Mouse (Mus musculus) embryonic facial prominence, embryonic 11.5 days (tissue): Measurements from ENCODE around the gene Zfp423. TPM values are rescaled to one million over a fixed set of nuclear protein-coding genes. Genes with fewer than 3 reads are reported as not detected.

Source experiments
- ATAC-seq: fragments of 200-750 bp; cut with Nextera tagmentation; replicated peaks from 2 replicates; pipeline ENCODE4 v1.8.0; 2017; ENCODE audit warnings: low read depth; ENCODE audit not compliant: insufficient number of reproducible peaks, low FRiP score, low TSS enrichment
- DNase-seq: peaks from one replicate; pipeline ENCODE4 v3.0.0-alpha.2; 2015; ENCODE audit warnings: low spot score
- H3K27ac ChIP-seq: fragments of 300-500 bp; sonication (generic); replicated peaks from 2 replicates; pipeline ENCODE4 v1.5.1; 2014; ENCODE audit warnings: mild to moderate bottlenecking, low read depth, low read length, control low read depth
- H3K27me3 ChIP-seq: fragments of 300-500 bp; sonication (generic); 2 replicates; pipeline ENCODE4 v1.6.1; 2014; ENCODE audit warnings: mild to moderate bottlenecking, low read length, moderate library complexity, mixed read lengths; ENCODE audit not compliant: control insufficient read depth, insufficient read depth
- H3K36me3 ChIP-seq: fragments of 300-500 bp; sonication (generic); replicated peaks from 2 replicates; pipeline ENCODE4 v1.6.1; 2014; ENCODE audit warnings: low read depth, mild to moderate bottlenecking, low read length, moderate library complexity, mixed read lengths; ENCODE audit not compliant: control insufficient read depth, insufficient read depth
- H3K4me1 ChIP-seq: fragments of 300-500 bp; sonication (generic); 2 replicates; pipeline ENCODE4 v1.6.1; 2014; ENCODE audit warnings: low read length, mixed read lengths; ENCODE audit not compliant: control insufficient read depth, insufficient read depth
- H3K4me2 ChIP-seq: fragments of 300-500 bp; sonication (generic); 2 replicates; pipeline ENCODE4 v1.6.1; 2014; ENCODE audit warnings: low read depth, mild to moderate bottlenecking, control low read depth, low read length, moderate library complexity
- H3K4me3 ChIP-seq: fragments of 300-500 bp; sonication (generic); 2 replicates; pipeline ENCODE4 v1.5.1; 2014; ENCODE audit warnings: low read depth, low read length, control low read depth
- H3K9ac ChIP-seq: fragments of 300-500 bp; sonication (generic); replicated peaks from 2 replicates; pipeline ENCODE4 v1.6.1; 2014; ENCODE audit warnings: mild to moderate bottlenecking, control low read depth, low read length
- H3K9me3 ChIP-seq: fragments of 300-500 bp; sonication (generic); replicated peaks from 2 replicates; pipeline ENCODE4 v1.6.1; 2016; ENCODE audit warnings: mild to moderate bottlenecking, low read length, inconsistent platforms, mixed read lengths; ENCODE audit not compliant: control insufficient read depth
- WGBS: fragments of 180-500 bp; shearing (Covaris S2); extraction: QIAGEN DNeasy Blood & Tissue Kit; methylation state at CpG from one replicate; pipeline ENCODE4 v1.1.7; 2014; 5-methylcytosine and 5-hydroxymethylcytosine counted together
- polyA plus RNA-seq: library from polyadenylated mRNA; unstranded; fragments of >200 nt; fragmentation: Nextera tagmentation; extraction: Ambion mirVana; gene quantifications from 2 replicates; pipeline ENCODE4 v1.2.1, GENCODE M21; 2014

The Zfp423 gene
- polyA plus RNA-seq, 1 experiment from 2014 or later, result 25.4 TPM

- Histone ChIP-seq H3K4me2 (no peak overlapping the region), H3K4me3 (no peak overlapping the region), H3K9ac (no peak overlapping the region), H3K9me3 (no peaks in the 10 kb centered on the region), H3K27me3 (no peaks in the 10 kb centered on the region), H3K36me3 (no peaks in the 10 kb centered on the region; the same call in 1 of the 2 replicates), H3K4me1 (peaks cover under 1% of the 10 kb centered on the region; the same call in 1 of the 2 replicates), H3K27ac (no peak overlapping the region)
- no peak for DNase-seq
- 51% methylated on average over 8 of the region's 8 CpGs for WGBS
- no peak for ATAC-seq
Measured at GRCm38 (mm10) chr8:87685392-87685791, 274.0 kb downstream of the Zfp423 start.

GRCm38 (mm10) chr8:87682066-87682465 lies 277.3 kb downstream of the Zfp423 start:
- Histone ChIP-seq H3K4me2 (no peak overlapping the region), H3K9ac (no peak overlapping the region), H3K27ac (no peak overlapping the region), H3K36me3 (no peaks in the 10 kb centered on the region; the same call in 1 of the 2 replicates), H3K4me1 (no peaks in the 10 kb centered on the region), H3K27me3 (no peaks in the 10 kb centered on the region), H3K4me3 (no peak overlapping the region), H3K9me3 (no peaks in the 10 kb centered on the region)
- 88% methylated on average over 3 of the region's 3 CpGs for WGBS
- ATAC-seq (no peak), DNase-seq (no peak)

- H3K36me3 ChIP-seq, result no peaks in the 10 kb centered on the region; the same call in 1 of the 2 replicates
- no peaks in the 10 kb centered on the region for H3K4me1 ChIP-seq
- 71% methylated on average over 3 of the region's 3 CpGs for WGBS
- H3K27me3 ChIP-seq, result no peaks in the 10 kb centered on the region
- H3K4me3 ChIP-seq, result no peak overlapping the region
- H3K4me2 ChIP-seq, result no peak overlapping the region
- no peak overlapping the region for H3K9ac ChIP-seq
- no peak overlapping the region for H3K27ac ChIP-seq
- ATAC-seq, result no peak
- no peaks in the 10 kb centered on the region for H3K9me3 ChIP-seq
- no peak for DNase-seq
Measured at GRCm38 (mm10) chr8:87680034-87680433, 279.4 kb downstream of the Zfp423 start.

DNA sequence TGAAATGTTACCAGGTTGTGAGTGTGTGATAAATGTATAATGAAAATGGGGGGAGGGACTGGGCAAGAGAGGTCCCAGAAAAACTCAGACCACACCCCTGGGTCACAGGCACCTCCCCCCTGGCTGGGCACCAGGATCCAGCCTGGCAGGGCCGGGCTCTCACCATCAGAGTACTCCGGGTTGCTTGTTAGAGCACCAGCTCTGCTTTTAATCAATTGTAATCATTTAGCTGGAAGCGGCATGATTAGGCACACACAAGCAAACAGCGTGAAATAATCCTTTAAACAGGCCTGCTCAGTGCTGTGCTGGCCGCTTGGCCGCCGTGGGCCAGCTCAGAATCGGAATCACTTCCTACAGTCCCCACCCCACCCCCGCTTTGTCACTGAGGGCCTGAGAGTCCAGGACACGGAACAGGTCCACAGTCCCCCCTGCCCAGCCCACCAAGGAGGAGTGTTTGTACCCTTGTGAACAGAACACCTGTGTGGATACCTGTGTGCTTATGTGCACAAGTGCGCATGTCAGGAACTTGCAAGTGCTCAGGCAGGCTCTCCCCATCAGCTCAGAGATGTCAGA lies 279.9 kb downstream of the Zfp423 start:
- no peak for DNase-seq
- Histone ChIP-seq H3K9ac (no peak overlapping the region), H3K36me3 (no peaks in the 10 kb centered on the region), H3K4me2 (no peak overlapping the region), H3K27me3 (no peaks in the 10 kb centered on the region), H3K4me3 (no peak overlapping the region), H3K4me1 (no peaks in the 10 kb centered on the region), H3K9me3 (no peaks in the 10 kb centered on the region), H3K27ac (no peak overlapping the region)
- no peak for ATAC-seq
- WGBS, result 83% methylated on average over 11 of the region's 11 CpGs

DNA sequence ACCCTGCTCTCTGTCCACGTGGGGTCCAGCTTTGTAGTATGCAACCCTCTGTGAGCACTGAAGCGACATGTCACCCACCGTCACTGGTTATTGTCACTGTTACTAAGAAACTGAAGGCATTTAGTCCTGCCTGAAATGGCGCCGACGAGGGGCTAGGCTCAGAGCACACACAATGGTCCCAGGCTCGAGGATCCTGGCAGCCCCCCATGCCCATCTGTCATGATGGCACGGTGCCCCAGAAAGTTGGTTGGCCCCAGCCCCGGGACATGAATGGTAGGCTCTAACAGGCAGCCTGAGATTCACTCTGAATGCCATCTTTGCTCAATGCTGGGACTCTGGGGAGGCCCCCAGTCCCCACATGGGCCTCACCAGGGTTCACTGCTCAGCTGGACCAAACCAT lies 284.0 kb downstream of the Zfp423 start:
- no peak for DNase-seq
- Histone ChIP-seq H3K27ac (no peak overlapping the region), H3K36me3 (no peaks in the 10 kb centered on the region), H3K4me1 (no peaks in the 10 kb centered on the region), H3K9ac (no peak overlapping the region), H3K4me3 (no peak overlapping the region), H3K4me2 (no peak overlapping the region), H3K9me3 (no peaks in the 10 kb centered on the region), H3K27me3 (no peaks in the 10 kb centered on the region)
- WGBS, result 81% methylated on average over 9 of the region's 9 CpGs
- no peak for ATAC-seq

DNA sequence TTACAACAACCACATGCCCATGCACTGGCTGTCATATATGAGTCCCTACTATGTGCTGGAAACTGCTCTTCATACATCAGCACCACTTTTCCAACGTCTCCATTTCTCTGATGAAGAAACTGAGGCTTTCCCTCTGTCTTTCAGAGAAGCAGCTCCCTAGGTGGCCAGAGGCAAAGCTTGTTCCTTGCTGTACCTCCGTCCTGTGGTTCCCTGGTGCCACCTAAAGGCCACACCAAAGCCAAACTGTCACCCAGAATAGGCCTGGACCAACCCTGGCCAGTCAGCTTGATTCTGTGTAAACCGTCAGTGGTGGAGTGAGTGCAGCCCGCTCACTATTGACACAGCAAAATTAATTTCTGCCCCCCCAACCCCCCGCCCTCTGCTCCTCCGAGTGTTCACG lies 285.2 kb downstream of the Zfp423 start:
- no peak overlapping the region for H3K27ac ChIP-seq
- no peaks in the 10 kb centered on the region for H3K4me1 ChIP-seq
- no peak overlapping the region for H3K4me2 ChIP-seq
- 79% methylated on average over 7 of the region's 7 CpGs for WGBS
- no peak overlapping the region for H3K9ac ChIP-seq
- H3K27me3 ChIP-seq, result no peaks in the 10 kb centered on the region
- ATAC-seq (no peak), DNase-seq (no peak)
- H3K9me3 ChIP-seq, result no peaks in the 10 kb centered on the region
- no peaks in the 10 kb centered on the region for H3K36me3 ChIP-seq
- H3K4me3 ChIP-seq, result no peak overlapping the region

DNA sequence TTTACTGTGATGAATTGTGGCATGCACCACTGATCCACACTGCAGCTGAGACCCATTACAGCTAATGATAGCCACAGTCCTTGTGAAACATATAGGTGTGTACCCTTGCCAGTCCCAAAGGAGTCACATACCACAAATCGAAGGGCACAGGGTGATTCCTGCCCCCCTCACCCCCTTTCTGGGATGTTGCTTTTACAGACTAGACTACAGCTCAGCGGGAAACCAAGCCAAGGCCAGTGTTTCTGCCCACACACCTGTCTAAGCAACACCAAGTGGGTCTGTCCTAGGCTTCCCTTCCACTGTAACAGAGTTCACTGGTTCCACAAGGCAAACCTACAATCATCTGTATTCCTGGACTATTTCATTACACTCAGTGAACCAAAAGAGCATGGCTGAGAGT lies 287.2 kb downstream of the Zfp423 start:
- Histone ChIP-seq H3K27ac (no peak overlapping the region), H3K4me3 (no peak overlapping the region), H3K4me2 (no peak overlapping the region), H3K9ac (no peak overlapping the region), H3K9me3 (no peaks in the 10 kb centered on the region), H3K36me3 (no peaks in the 10 kb centered on the region), H3K4me1 (no peaks in the 10 kb centered on the region), H3K27me3 (no peaks in the 10 kb centered on the region)
- WGBS, result 79% methylated on average over 2 of the region's 2 CpGs
- DNase-seq (no peak), ATAC-seq (no peak)

DNA sequence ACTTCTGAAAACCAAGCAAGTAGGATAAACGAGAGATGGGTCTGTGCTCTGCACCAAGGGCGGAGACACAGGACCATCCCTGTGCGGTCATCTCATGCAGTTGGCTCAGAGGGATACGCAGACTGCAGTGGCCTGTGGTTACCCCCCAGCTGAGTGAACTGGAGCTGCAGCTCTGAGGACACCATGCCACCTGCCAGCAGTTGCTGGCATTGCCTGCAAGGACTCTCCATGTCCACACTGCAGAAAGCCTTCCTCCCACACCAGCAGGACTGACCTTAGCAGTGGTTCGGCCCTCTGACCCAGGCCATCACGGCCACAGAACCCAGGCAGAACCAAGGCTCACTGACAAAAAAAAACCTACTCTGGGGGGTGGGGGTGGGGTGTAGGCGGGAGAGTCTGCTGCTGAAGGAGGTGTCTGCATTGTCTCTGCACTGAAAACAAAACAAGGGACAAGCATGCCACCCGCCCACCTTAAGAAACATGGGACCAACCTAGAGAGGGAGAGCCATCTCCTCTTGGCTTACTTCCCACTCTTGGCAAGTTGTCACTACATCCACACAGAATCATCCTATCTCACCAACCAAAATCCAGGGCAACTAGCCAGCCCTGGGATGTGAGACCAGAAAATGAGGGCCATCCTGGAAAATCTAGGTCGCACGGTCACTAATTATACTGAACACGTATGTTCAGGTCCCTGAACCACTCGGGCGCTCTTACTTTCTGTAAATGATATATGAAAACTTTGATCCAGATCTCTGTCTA lies 288.0 kb downstream of the Zfp423 start:
- no peak overlapping the region for H3K27ac ChIP-seq
- H3K4me2 ChIP-seq, result no peak overlapping the region
- H3K27me3 ChIP-seq, result no peaks in the 10 kb centered on the region
- DNase-seq (no peak), ATAC-seq (no peak)
- H3K4me1 ChIP-seq, result no peaks in the 10 kb centered on the region
- H3K36me3 ChIP-seq, result no peaks in the 10 kb centered on the region
- H3K9me3 ChIP-seq, result no peaks in the 10 kb centered on the region
- H3K9ac ChIP-seq, result no peak overlapping the region
- 87% methylated on average over 13 of the region's 13 CpGs for WGBS
- H3K4me3 ChIP-seq, result no peak overlapping the region
